Mouse (Mus musculus) embryonic fibroblast, embryonic 13.5 days (primary cell): ENCODE data around the gene Ttc27.

Source experiments
- CTCF ChIP-seq: IDR thresholded peaks from 2 replicates; pipeline ENCODE4 v1.5.1; 2011; ENCODE audit warnings: mild to moderate bottlenecking, control low read depth, low read length, moderate library complexity, borderline replicate concordance; ENCODE audit not compliant: insufficient read depth
- POLR2A ChIP-seq: IDR thresholded peaks from 2 replicates; pipeline ENCODE4 v1.6.1; 2011; ENCODE audit warnings: low read depth, mild to moderate bottlenecking, control low read depth, low read length, moderate library complexity

- TF ChIP-seq POLR2A = no peak
- no peak for TF ChIP-seq CTCF
Observed at GRCm38 (mm10) chr17:74879768-74880167, 162.2 kb downstream of the Ttc27 start.
